Mouse (Mus musculus) stomach, embryonic 14.5 days (tissue): Measurements from ENCODE around the gene Mrpl45. TPM values are rescaled to one million over a fixed set of nuclear protein-coding genes. Genes with fewer than 3 reads are reported as not detected.
A peak's percentile ranks its signal among the peaks of the same experiment; 100 is the strongest.
"Not testable (repeated sequence)": the region's sequence is repeated elsewhere in the genome, so short reads cannot be mapped to it uniquely, and the experiment has no call there.

Experiments
- ATAC-seq: fragments of 200-750 bp; cut with Nextera tagmentation; 2 replicates; pipeline ENCODE4 v1.8.0; 2017; ENCODE audit warnings: low read depth, moderate TSS enrichment; ENCODE audit not compliant: insufficient number of reproducible peaks, insufficient read depth, low FRiP score
- H3K27ac ChIP-seq: fragments of 300-500 bp; sonication (generic); 2 replicates; pipeline ENCODE4 v1.5.1; 2014; ENCODE audit warnings: mild to moderate bottlenecking, low read length, moderate library complexity, mixed read lengths
- H3K27me3 ChIP-seq: fragments of 300-500 bp; sonication (generic); 2 replicates; pipeline ENCODE4 v1.6.1; 2014; ENCODE audit warnings: low read length, control low read depth, mixed read lengths; ENCODE audit not compliant: control insufficient read depth, insufficient read depth
- H3K36me3 ChIP-seq: fragments of 300-500 bp; sonication (generic); 2 replicates; pipeline ENCODE4 v1.6.1; 2014; ENCODE audit warnings: mild to moderate bottlenecking, control low read depth, low read length, moderate library complexity, mixed read lengths; ENCODE audit not compliant: control insufficient read depth, insufficient read depth
- H3K4me1 ChIP-seq: fragments of 300-500 bp; sonication (generic); 2 replicates; pipeline ENCODE4 v1.6.1; 2014; ENCODE audit warnings: low read length, control low read depth, mixed read lengths; ENCODE audit not compliant: control insufficient read depth, insufficient read depth
- H3K4me2 ChIP-seq: fragments of 300-500 bp; sonication (generic); replicated peaks from 2 replicates; pipeline ENCODE4 v1.6.1; 2014; ENCODE audit warnings: low read depth, low read length, control low read depth
- H3K4me3 ChIP-seq: fragments of 300-500 bp; sonication (generic); 2 replicates; pipeline ENCODE4 v1.5.1; 2014; ENCODE audit warnings: low read depth, low read length, control low read depth
- H3K9ac ChIP-seq: fragments of 300-500 bp; sonication (generic); replicated peaks from 2 replicates; pipeline ENCODE4 v1.6.1; 2014; ENCODE audit warnings: low read depth, mild to moderate bottlenecking, control low read depth, low read length, moderate library complexity, mixed read lengths
- H3K9me3 ChIP-seq: fragments of 300-500 bp; sonication (generic); 2 replicates; pipeline ENCODE4 v1.6.1; 2016; ENCODE audit warnings: low read depth, low read length, control low read depth; ENCODE audit not compliant: control insufficient read depth
- WGBS: fragments of 180-500 bp; shearing (Covaris S2); extraction: QIAGEN DNeasy Blood & Tissue Kit; methylation state at CpG from one replicate; pipeline ENCODE4 v1.1.7; 2014; 5-methylcytosine and 5-hydroxymethylcytosine counted together
- polyA plus RNA-seq: library from polyadenylated mRNA; unstranded; fragments of >200 nt; fragmentation: Nextera tagmentation; extraction: Ambion mirVana; gene quantifications from 2 replicates; pipeline ENCODE4 v1.2.1, GENCODE M21; 2014

Gene Mrpl45
- polyA plus RNA-seq, 1 experiment from 2014 or later, result 42.3 TPM

GRCm38 (mm10) chr11:97304631-97305030 is 10.9 kb upstream of the Mrpl45 start:
- Histone ChIP-seq H3K9ac (no peak overlapping the region), H3K36me3 (no peaks in the 10 kb centered on the region), H3K4me3 (no peak overlapping the region), H3K9me3 (no peaks in the 10 kb centered on the region), H3K27me3 (no peaks in the 10 kb centered on the region), H3K27ac (no peak overlapping the region), H3K4me2 (no peak overlapping the region), H3K4me1 (peaks cover 5% of the 10 kb centered on the region; the same call in 1 of the 2 replicates)
- WGBS, result 35% methylated on average over 5 of the region's 5 CpGs
- no peak for ATAC-seq

- H3K36me3 ChIP-seq, result no peaks in the 10 kb centered on the region
- H3K4me1 ChIP-seq, result peaks cover 10% of the 10 kb centered on the region; the same call in 1 of the 2 replicates
- H3K27me3 ChIP-seq, result no peaks in the 10 kb centered on the region
- no peak for ATAC-seq
- no peak overlapping the region for H3K4me3 ChIP-seq
- 92% methylated on average over 11 of the region's 11 CpGs for WGBS
- no peak overlapping the region for H3K27ac ChIP-seq
- no peak overlapping the region for H3K4me2 ChIP-seq
- no peak overlapping the region for H3K9ac ChIP-seq
- H3K9me3 ChIP-seq, result no peaks in the 10 kb centered on the region
Measured at GRCm38 (mm10) chr11:97307294-97308069, 8.0 kb upstream of the Mrpl45 start.

- Histone ChIP-seq H3K36me3 (no peaks in the 10 kb centered on the region), H3K4me1 (peaks cover 10% of the 10 kb centered on the region; the same call in 1 of the 2 replicates), H3K9me3 (no peaks in the 10 kb centered on the region), H3K9ac (no peak overlapping the region), H3K27me3 (no peaks in the 10 kb centered on the region), H3K4me3 (peak overlapping the region; percentile 39), H3K4me2 (peak overlapping the region; percentile 54), H3K27ac (no peak overlapping the region)
- WGBS, result 35% methylated on average over 3 of the region's 3 CpGs
- ATAC-seq, result no peak
Measured at GRCm38 (mm10) chr11:97308806-97309450, 6.6 kb upstream of the Mrpl45 start.

GRCm38 (mm10) chr11:97309451-97309836 is 6.1 kb upstream of the Mrpl45 start:
- Histone ChIP-seq H3K27ac (peak overlapping the region; percentile 29; the same call in 1 of the 2 replicates), H3K27me3 (no peaks in the 10 kb centered on the region)
- 0 out of 2 replicates have a peak, but pooled peaks have one; percentile 57 for ATAC-seq

GRCm38 (mm10) chr11:97309911-97310571 is 5.5 kb upstream of the Mrpl45 start:
- H3K4me1 ChIP-seq, result peaks cover 10% of the 10 kb centered on the region; the same call in 1 of the 2 replicates
- WGBS, result under 1% methylated on average over 25 of the region's 25 CpGs
- H3K4me3 ChIP-seq, result peak overlapping the region; percentile 39
- H3K36me3 ChIP-seq, result no peaks in the 10 kb centered on the region
- H3K9me3 ChIP-seq, result no peaks in the 10 kb centered on the region
- H3K27me3 ChIP-seq, result no peaks in the 10 kb centered on the region
- ATAC-seq, result peak; percentile 60; the same call in 1 of the 2 replicates
- peak overlapping the region; percentile 54 for H3K4me2 ChIP-seq
- peak overlapping the region; percentile 29; the same call in 1 of the 2 replicates for H3K27ac ChIP-seq
- H3K9ac ChIP-seq, result peak overlapping the region; percentile 23

More at GRCm38 (mm10) chr11:97309451-97309836, 6.1 kb upstream of the Mrpl45 start:
- peaks cover 10% of the 10 kb centered on the region; the same call in 1 of the 2 replicates for H3K4me1 ChIP-seq
- peak overlapping the region; percentile 39 for H3K4me3 ChIP-seq
- 4% methylated on average over 9 of the region's 9 CpGs for WGBS
- H3K4me2 ChIP-seq, result peak overlapping the region; percentile 54
- H3K36me3 ChIP-seq, result no peaks in the 10 kb centered on the region
- peak overlapping the region; percentile 23 for H3K9ac ChIP-seq
- H3K9me3 ChIP-seq, result no peaks in the 10 kb centered on the region

- H3K9me3 ChIP-seq, result no peaks in the 10 kb centered on the region
- peaks cover 10% of the 10 kb centered on the region; the same call in 1 of the 2 replicates for H3K4me1 ChIP-seq
- no peaks in the 10 kb centered on the region for H3K27me3 ChIP-seq
- H3K4me2 ChIP-seq, result peak overlapping the region; percentile 54
- peak overlapping the region; percentile 69 for H3K27ac ChIP-seq
- WGBS, result 4% methylated on average over 18 of the region's 18 CpGs
- peak overlapping the region; percentile 23; the same call in 1 of the 2 replicates for H3K9ac ChIP-seq
- peak overlapping the region; percentile 20 for H3K4me3 ChIP-seq
- no peaks in the 10 kb centered on the region for H3K36me3 ChIP-seq
- no peak for ATAC-seq
Measured at GRCm38 (mm10) chr11:97310895-97311631, 4.5 kb upstream of the Mrpl45 start.

GRCm38 (mm10) chr11:97312871-97313270 is 2.6 kb upstream of the Mrpl45 start:
- ATAC-seq, H3K27ac ChIP-seq: not testable (repeated sequence)
- WGBS, result 71% methylated on average over 1 of the region's 1 CpGs

More at GRCm38 (mm10) chr11:97312871-97313270, 2.6 kb upstream of the Mrpl45 start:
- H3K36me3 ChIP-seq, H3K4me2 ChIP-seq, H3K9me3 ChIP-seq, H3K27me3 ChIP-seq, H3K9ac ChIP-seq, H3K4me3 ChIP-seq: not testable (repeated sequence)
- H3K4me1 ChIP-seq, result peaks cover 13% of the 10 kb centered on the region; the same call in 1 of the 2 replicates
